Mouse (Mus musculus) E14TG2a.4 (cell line): ENCODE data around the gene Cracr2b.
A peak's percentile ranks its signal among the peaks of the same experiment; 100 is the strongest.
"Not testable (repeated sequence)": the region's sequence is repeated elsewhere in the genome, so short reads cannot be mapped to it uniquely, and the experiment has no call there.

Experiments
- H3K27me3 ChIP-seq: 2 replicates; pipeline ENCODE4 v1.6.1; 2014; ENCODE audit warnings: low read length, control low read depth; ENCODE audit not compliant: insufficient read depth
- H3K36me3 ChIP-seq: 2 replicates; pipeline ENCODE4 v1.6.1; 2014; ENCODE audit warnings: low read length, control low read depth; ENCODE audit not compliant: insufficient read depth
- H3K4me1 ChIP-seq: replicated peaks from 2 replicates; pipeline ENCODE4 v1.6.1; 2014; ENCODE audit warnings: low read depth, low read length, control low read depth
- H3K4me3 ChIP-seq: replicated peaks from 2 replicates; pipeline ENCODE4 v1.5.1; 2014; ENCODE audit warnings: mild to moderate bottlenecking, low read length
- H3K9me3 ChIP-seq: 2 replicates; pipeline ENCODE4 v1.6.1; 2014; ENCODE audit warnings: low read length, control low read depth
- CTCF ChIP-seq: conservative IDR thresholded peaks from 2 replicates; pipeline ENCODE4 v1.5.1; 2014; ENCODE audit warnings: low read length
- NANOG ChIP-seq: IDR thresholded peaks from 2 replicates; pipeline ENCODE4 v1.6.1; 2014; ENCODE audit warnings: borderline replicate concordance, low read length, mixed read lengths
- POU5F1 ChIP-seq: IDR thresholded peaks from 2 replicates; pipeline ENCODE4 v1.6.1; 2014; ENCODE audit warnings: low read length, borderline replicate concordance

Cracr2b gene

GRCm38 (mm10) chr7:141443081-141443821 lies 17.6 kb upstream of the Cracr2b start:
- TF ChIP-seq NANOG = no peak
- peak; percentile 51 for TF ChIP-seq CTCF
- Histone ChIP-seq H3K4me1 (peaks cover 78% of the 10 kb centered on the region), H3K4me3 (peak overlapping the region; percentile 87), H3K9me3 (no peaks in the 10 kb centered on the region), H3K36me3 (peaks cover 53% of the 10 kb centered on the region), H3K27me3 (no peaks in the 10 kb centered on the region)

- TF ChIP-seq NANOG = no peak
- TF ChIP-seq POU5F1 = no peak
- no peak for TF ChIP-seq CTCF
- H3K4me1 ChIP-seq = peaks cover 76% of the 10 kb centered on the region
- H3K4me3 ChIP-seq = peak within 1 kb of the TSS; percentile 87
- no peaks in the 10 kb centered on the region for H3K9me3 ChIP-seq
- no peaks in the 10 kb centered on the region for H3K27me3 ChIP-seq
- H3K36me3 ChIP-seq = peaks cover 53% of the 10 kb centered on the region
Observed at GRCm38 (mm10) chr7:141443828-141444237, 17.1 kb upstream of the Cracr2b start, which contains the start of gene Pidd1. Gene Pidd1, minus strand, starts transcription at chr7:141444025.

GRCm38 (mm10) chr7:141446374-141446773 lies 14.5 kb upstream of the Cracr2b start:
- H3K27me3 ChIP-seq, H3K9me3 ChIP-seq: not testable (repeated sequence)
- peak overlapping the region; percentile 96 for H3K4me3 ChIP-seq
- peaks cover 53% of the 10 kb centered on the region for H3K36me3 ChIP-seq
- H3K4me1 ChIP-seq = peaks cover 80% of the 10 kb centered on the region

- H3K36me3 ChIP-seq = peaks cover 53% of the 10 kb centered on the region
- H3K27me3 ChIP-seq = no peaks in the 10 kb centered on the region
- peak within 1 kb of the TSS; percentile 96 for H3K4me3 ChIP-seq
- no peaks in the 10 kb centered on the region for H3K9me3 ChIP-seq
- no peak for TF ChIP-seq POU5F1
- no peak for TF ChIP-seq NANOG
- TF ChIP-seq CTCF = no peak
- H3K4me1 ChIP-seq = peaks cover 79% of the 10 kb centered on the region
Observed at GRCm38 (mm10) chr7:141447110-141447991, 13.5 kb upstream of the Cracr2b start, which contains the start of gene Rplp2. Gene Rplp2, plus strand, starts transcription at chr7:141447370.

GRCm38 (mm10) chr7:141451928-141452327 lies 9.0 kb upstream of the Cracr2b start:
- peaks cover 60% of the 10 kb centered on the region for H3K4me1 ChIP-seq
- peaks cover 7% of the 10 kb centered on the region for H3K27me3 ChIP-seq
- peaks cover 49% of the 10 kb centered on the region for H3K36me3 ChIP-seq
- H3K4me3 ChIP-seq = no peak overlapping the region
- no peak for TF ChIP-seq POU5F1
- TF ChIP-seq CTCF = no peak
- TF ChIP-seq NANOG = no peak
- no peaks in the 10 kb centered on the region for H3K9me3 ChIP-seq

- peaks cover 13% of the 10 kb centered on the region for H3K27me3 ChIP-seq
- no peak for TF ChIP-seq POU5F1
- no peak for TF ChIP-seq CTCF
- TF ChIP-seq NANOG = no peak
- H3K4me3 ChIP-seq = no peak overlapping the region
- peaks cover 75% of the 10 kb centered on the region for H3K4me1 ChIP-seq
- H3K9me3 ChIP-seq = no peaks in the 10 kb centered on the region
- peaks cover 50% of the 10 kb centered on the region for H3K36me3 ChIP-seq
Observed at GRCm38 (mm10) chr7:141453636-141454035, 7.3 kb upstream of the Cracr2b start.

GRCm38 (mm10) chr7:141454967-141455551 lies 5.8 kb upstream of the Cracr2b start, which contains the start of gene Pnpla2:
Gene Pnpla2, plus strand, starts transcription at chr7:141455198.
- Histone ChIP-seq H3K4me1 (peaks cover 75% of the 10 kb centered on the region), H3K4me3 (peak within 1 kb of the TSS; percentile 91), H3K36me3 (peaks cover 40% of the 10 kb centered on the region), H3K27me3 (peaks cover 20% of the 10 kb centered on the region), H3K9me3 (no peaks in the 10 kb centered on the region)
- TF ChIP-seq NANOG (no peak), CTCF (no peak), POU5F1 (no peak)

- Histone ChIP-seq H3K4me1 (peaks cover 75% of the 10 kb centered on the region), H3K4me3 (peak overlapping the region; percentile 91), H3K27me3 (peaks cover 27% of the 10 kb centered on the region), H3K9me3 (no peaks in the 10 kb centered on the region), H3K36me3 (peaks cover 33% of the 10 kb centered on the region)
- no peak for TF ChIP-seq NANOG
- TF ChIP-seq POU5F1 = no peak
- TF ChIP-seq CTCF = no peak
Observed at GRCm38 (mm10) chr7:141455610-141456314, 5.1 kb upstream of the Cracr2b start.
